Mouse (Mus musculus) embryonic stem cell, embryonic (primary cell): ENCODE data around the gene Ipmk.
"Not testable (repeated sequence)": the region's sequence is repeated elsewhere in the genome, so short reads cannot be mapped to it uniquely, and the experiment has no call there.

ENCODE experiments used
- CTCF ChIA-PET, 4 experiments: fragments of 300-600 bp in 2 of 4; fragments of 350-600 bp in 2 of 4; sonication (Branson Sonifier 250); formaldehyde crosslinking; loops; one replicate each; lab custom pipeline; 2022; ENCODE audit warnings: inconsistent platforms in 2 of 4; lab: Charles Lee
- POLR2A ChIA-PET, 4 experiments: fragments of 300-600 bp in 2 of 4; fragments of 350-600 bp in 2 of 4; sonication (Branson Sonifier 250); formaldehyde crosslinking; loops; one replicate each; lab custom pipeline; 2022; ENCODE audit warnings: antibody characterized with exemption in 4 of 4, inconsistent platforms in 1 of 4; lab: Charles Lee

The Ipmk gene

GRCm38 (mm10) chr10:71376014-71376413, 28.5 kb downstream of the Ipmk start:
- CTCF ChIA-PET: no interaction called here
- POLR2A ChIA-PET: interaction anchor here in 2 of 4 experiments (1.7 to 3.9 kb wide), 2 partner anchors 29 to 30 kb away, joined by 5 to 16 read pairs; partner anchors contain the start of gene Ipmk (in 1 of the 2)

- POLR2A ChIA-PET: interaction anchor here in 2 of 4 experiments (0.6 to 1.7 kb wide), 5 partner anchors 11 to 32 kb away, joined by 3 to 5 read pairs (median 4); partner anchors contain the start of gene Ipmk (in 1 of the 2)
- CTCF ChIA-PET: interaction anchor here in 2 of 4 experiments (0.7 to 1.1 kb wide), 2 partner anchors 22 to 74 kb away, joined by 3 read pairs; no protein-coding TSS in a partner anchor
Measured at GRCm38 (mm10) chr10:71380406-71380805, 32.8 kb downstream of the Ipmk start.

GRCm38 (mm10) chr10:71381471-71382033, 34.0 kb downstream of the Ipmk start:
- ChIA-PET POLR2A (interaction anchor here (0.9 to 2.3 kb wide), 12 partner anchors 9 to 98 kb away, joined by 3 to 9 read pairs (median 4); partner anchors contain the start of genes Ipmk (in 3 of the 4) and Cisd1 (in 2 of the 4)), CTCF (interaction anchor here in 2 of 4 experiments (0.6 to 1.5 kb wide), 4 partner anchors 12 to 148 kb away, joined by 3 to 6 read pairs (median 4); no protein-coding TSS in a partner anchor)

GRCm38 (mm10) chr10:71382109-71382508, 34.5 kb downstream of the Ipmk start:
- CTCF ChIA-PET: interaction anchor here in 2 of 4 experiments (0.6 to 1.5 kb wide), 3 partner anchors 41 to 148 kb away, joined by 3 to 6 read pairs (median 3); no protein-coding TSS in a partner anchor
- POLR2A ChIA-PET: interaction anchor here (0.9 to 2.3 kb wide), 11 partner anchors 9 to 43 kb away, joined by 3 to 9 read pairs (median 5); partner anchors contain the start of genes Ipmk (in 3 of the 4) and Cisd1 (in 2 of the 4)

GRCm38 (mm10) chr10:71382858-71383551, 35.4 kb downstream of the Ipmk start:
- ChIA-PET POLR2A (interaction anchor here in 1 of 4 experiments (1.3 to 2.3 kb wide), 2 partner anchors 17 to 36 kb away, joined by 3 to 7 read pairs; partner anchors contain the start of gene Ipmk), CTCF (no interaction called here)

GRCm38 (mm10) chr10:71383552-71383924, 36.0 kb downstream of the Ipmk start:
- POLR2A ChIA-PET, CTCF ChIA-PET: not testable (repeated sequence)

GRCm38 (mm10) chr10:71384159-71385044, 36.8 kb downstream of the Ipmk start:
- ChIA-PET CTCF (no interaction called here), POLR2A (interaction anchor here in 1 of 4 experiments (0.9 kb wide), 1 partner anchor 60 kb away, joined by 3 read pairs; no protein-coding TSS in a partner anchor)

- CTCF ChIA-PET: interaction anchor here in 1 of 4 experiments (0.7 to 1.6 kb wide), 2 partner anchors 163 to 1714 kb away, joined by 4 to 5 read pairs; no protein-coding TSS in a partner anchor
- POLR2A ChIA-PET: interaction anchor here in 1 of 4 experiments (1.0 kb wide), 1 partner anchor 11 kb away, joined by 3 read pairs; no protein-coding TSS in a partner anchor
Measured at GRCm38 (mm10) chr10:71389311-71389710, 41.7 kb downstream of the Ipmk start.

- ChIA-PET CTCF (interaction anchor here (0.5 to 2.6 kb wide), 9 partner anchors 56 to 1147 kb away, joined by 3 to 14 read pairs (median 3); no protein-coding TSS in a partner anchor), POLR2A (interaction anchor here in 3 of 4 experiments (0.6 to 3.2 kb wide), 10 partner anchors 11 to 937 kb away, joined by 3 to 15 read pairs (median 5); partner anchors contain the start of genes Cisd1 (in 1 of the 3) and Ipmk (in 1 of the 3))
Measured at GRCm38 (mm10) chr10:71398383-71399145, 51.0 kb downstream of the Ipmk start.

GRCm38 (mm10) chr10:71399399-71399798, 51.8 kb downstream of the Ipmk start:
- ChIA-PET CTCF (interaction anchor here in 2 of 4 experiments (0.6 to 2.6 kb wide), 6 partner anchors 73 to 176 kb away, joined by 3 to 14 read pairs (median 5); no protein-coding TSS in a partner anchor), POLR2A (interaction anchor here in 3 of 4 experiments (0.6 to 3.2 kb wide), 10 partner anchors 9 to 937 kb away, joined by 3 to 15 read pairs (median 4); partner anchors contain the start of gene Ipmk (in 1 of the 3))

- POLR2A ChIA-PET: interaction anchor here in 2 of 4 experiments (0.7 to 3.2 kb wide), 8 partner anchors 10 to 174 kb away, joined by 3 to 15 read pairs (median 4); partner anchors contain the start of gene Ipmk (in 1 of the 2)
Measured at GRCm38 (mm10) chr10:71399987-71400386, 52.4 kb downstream of the Ipmk start.

GRCm38 (mm10) chr10:71400818-71401646, 53.5 kb downstream of the Ipmk start:
- ChIA-PET POLR2A (interaction anchor here in 3 of 4 experiments (0.7 to 1.7 kb wide), 5 partner anchors 12 to 175 kb away, joined by 3 to 5 read pairs (median 4); partner anchors contain the start of gene Ipmk (in 1 of the 3)), CTCF (interaction anchor here (0.6 to 2.5 kb wide), 15 partner anchors 12 to 498 kb away, joined by 3 to 15 read pairs (median 3); no protein-coding TSS in a partner anchor)

More at GRCm38 (mm10) chr10:71399987-71400386, 52.4 kb downstream of the Ipmk start:
- CTCF ChIA-PET: interaction anchor here in 3 of 4 experiments (0.7 to 2.6 kb wide), 6 partner anchors 73 to 98 kb away, joined by 3 to 14 read pairs (median 4); no protein-coding TSS in a partner anchor

- ChIA-PET POLR2A (interaction anchor here in 1 of 4 experiments (1.5 kb wide), 1 partner anchor 30 kb away, joined by 3 read pairs; no protein-coding TSS in a partner anchor), CTCF (interaction anchor here in 3 of 4 experiments (0.5 to 2.5 kb wide), 5 partner anchors 77 to 1334 kb away, joined by 3 to 11 read pairs (median 5); no protein-coding TSS in a partner anchor)
Measured at GRCm38 (mm10) chr10:71403638-71404037, 56.1 kb downstream of the Ipmk start.

GRCm38 (mm10) chr10:71405523-71406217, 58.1 kb downstream of the Ipmk start:
- CTCF ChIA-PET: interaction anchor here in 2 of 4 experiments (0.5 to 0.6 kb wide), 2 partner anchors 90 to 988 kb away, joined by 3 read pairs; no protein-coding TSS in a partner anchor
- POLR2A ChIA-PET: interaction anchor here in 1 of 4 experiments (1.0 kb wide), 1 partner anchor 67 kb away, joined by 3 read pairs; no protein-coding TSS in a partner anchor
